Mouse (Mus musculus) monocyte, adult 2 months (primary cell): Measurements from ENCODE around the gene Map4k4.

Experiments used
- DNase-seq, 2 experiments: peaks; one replicate each; pipeline ENCODE4 v3.0.0; 2022; ENCODE audit warnings: low spot score in 2 of 2, low read depth in 1 of 2

Map4k4 gene

GRCm38 (mm10) chr1:39993921-39994320 is 93.2 kb downstream of the Map4k4 start:
- no peak for DNase-seq

- no peak for DNase-seq
Measured at GRCm38 (mm10) chr1:39995593-39995992, 94.9 kb downstream of the Map4k4 start.

GRCm38 (mm10) chr1:40000476-40000875 is 99.8 kb downstream of the Map4k4 start:
- DNase-seq = no peak

- DNase-seq = no peak
Measured at GRCm38 (mm10) chr1:40000899-40001298, 100.2 kb downstream of the Map4k4 start.

- DNase-seq = no peak
Measured at GRCm38 (mm10) chr1:40002129-40002727, 101.5 kb downstream of the Map4k4 start.

GRCm38 (mm10) chr1:40006043-40006651 is 105.4 kb downstream of the Map4k4 start:
- no peak for DNase-seq

- DNase-seq = no peak
Measured at GRCm38 (mm10) chr1:40007962-40008471, 107.3 kb downstream of the Map4k4 start.

- no peak for DNase-seq
Measured at GRCm38 (mm10) chr1:40012696-40013095, 112.0 kb downstream of the Map4k4 start.

GRCm38 (mm10) chr1:40015066-40015678 is 114.5 kb downstream of the Map4k4 start:
- no peak for DNase-seq

GRCm38 (mm10) chr1:40021617-40022016 is 120.9 kb downstream of the Map4k4 start:
- no peak for DNase-seq

- no peak for DNase-seq
Measured at GRCm38 (mm10) chr1:40022472-40023135, 121.9 kb downstream of the Map4k4 start.

- DNase-seq = no peak
Measured at GRCm38 (mm10) chr1:40023206-40023605, 122.5 kb downstream of the Map4k4 start.

- no peak for DNase-seq
Measured at GRCm38 (mm10) chr1:40023748-40024147, 123.0 kb downstream of the Map4k4 start.

GRCm38 (mm10) chr1:40024554-40025320 is 124.0 kb downstream of the Map4k4 start:
- DNase-seq = no peak

- no peak for DNase-seq
Measured at GRCm38 (mm10) chr1:40025416-40025815, 124.7 kb downstream of the Map4k4 start.

GRCm38 (mm10) chr1:40027116-40027620 is 126.5 kb downstream of the Map4k4 start:
- no peak for DNase-seq

GRCm38 (mm10) chr1:40028207-40028998 is 127.7 kb downstream of the Map4k4 start:
- DNase-seq = no peak

GRCm38 (mm10) chr1:40029597-40029996 is 128.9 kb downstream of the Map4k4 start:
- no peak for DNase-seq

GRCm38 (mm10) chr1:40030287-40030975 is 129.7 kb downstream of the Map4k4 start:
- no peak for DNase-seq

- DNase-seq = no peak
Measured at GRCm38 (mm10) chr1:40030976-40031356, 130.3 kb downstream of the Map4k4 start.
